Mouse (Mus musculus) forebrain, embryonic 15.5 days (tissue): ENCODE data around the gene Cdh23. TPM values are rescaled to one million over a fixed set of nuclear protein-coding genes. Genes with fewer than 3 reads are reported as not detected.

Experiments
- ATAC-seq: fragments of 200-750 bp; cut with Nextera tagmentation; replicated peaks from 2 replicates; pipeline ENCODE4 v1.8.0; 2017; ENCODE audit warnings: mild to moderate bottlenecking, moderate TSS enrichment, moderate library complexity
- H3K27ac ChIP-seq: fragments of 300-500 bp; sonication (generic); replicated peaks from 2 replicates; pipeline ENCODE4 v1.5.1; 2015; ENCODE audit warnings: mild to moderate bottlenecking, inconsistent platforms
- H3K27me3 ChIP-seq: fragments of 300-500 bp; sonication (generic); 2 replicates; pipeline ENCODE4 v1.6.1; 2015; ENCODE audit warnings: inconsistent platforms
- H3K36me3 ChIP-seq: fragments of 300-500 bp; sonication (generic); 2 replicates; pipeline ENCODE4 v1.6.1; 2015; ENCODE audit warnings: mild to moderate bottlenecking, inconsistent platforms
- H3K4me1 ChIP-seq: fragments of 300-500 bp; sonication (generic); 2 replicates; pipeline ENCODE4 v1.6.1; 2015; ENCODE audit warnings: inconsistent platforms
- H3K4me2 ChIP-seq: fragments of 300-500 bp; sonication (generic); replicated peaks from 2 replicates; pipeline ENCODE4 v1.6.1; 2015; ENCODE audit warnings: mild to moderate bottlenecking, inconsistent platforms
- H3K4me3 ChIP-seq: fragments of 300-500 bp; sonication (generic); 2 replicates; pipeline ENCODE4 v1.5.1; 2015; ENCODE audit warnings: mild to moderate bottlenecking, inconsistent platforms
- H3K9ac ChIP-seq: fragments of 300-500 bp; sonication (generic); replicated peaks from 2 replicates; pipeline ENCODE4 v1.6.1; 2015; ENCODE audit warnings: mild to moderate bottlenecking, inconsistent platforms
- H3K9me3 ChIP-seq: fragments of 300-500 bp; sonication (generic); 2 replicates; pipeline ENCODE4 v1.6.1; 2016; ENCODE audit warnings: inconsistent platforms
- WGBS: fragments of 180-500 bp; shearing (Covaris S2); methylation state at CpG from one replicate; pipeline ENCODE4 v1.1.7; 2015; ENCODE audit warnings: mixed read lengths; 5-methylcytosine and 5-hydroxymethylcytosine counted together
- polyA plus RNA-seq: library from polyadenylated mRNA; unstranded; fragments of >200 nt; fragmentation: Nextera tagmentation; extraction: Ambion mirVana; gene quantifications from 2 replicates; pipeline ENCODE4 v1.2.1, GENCODE M21; 2015

Gene Cdh23
- polyA plus RNA-seq, 1 experiment from 2014 or later = 1.2 TPM

DNA sequence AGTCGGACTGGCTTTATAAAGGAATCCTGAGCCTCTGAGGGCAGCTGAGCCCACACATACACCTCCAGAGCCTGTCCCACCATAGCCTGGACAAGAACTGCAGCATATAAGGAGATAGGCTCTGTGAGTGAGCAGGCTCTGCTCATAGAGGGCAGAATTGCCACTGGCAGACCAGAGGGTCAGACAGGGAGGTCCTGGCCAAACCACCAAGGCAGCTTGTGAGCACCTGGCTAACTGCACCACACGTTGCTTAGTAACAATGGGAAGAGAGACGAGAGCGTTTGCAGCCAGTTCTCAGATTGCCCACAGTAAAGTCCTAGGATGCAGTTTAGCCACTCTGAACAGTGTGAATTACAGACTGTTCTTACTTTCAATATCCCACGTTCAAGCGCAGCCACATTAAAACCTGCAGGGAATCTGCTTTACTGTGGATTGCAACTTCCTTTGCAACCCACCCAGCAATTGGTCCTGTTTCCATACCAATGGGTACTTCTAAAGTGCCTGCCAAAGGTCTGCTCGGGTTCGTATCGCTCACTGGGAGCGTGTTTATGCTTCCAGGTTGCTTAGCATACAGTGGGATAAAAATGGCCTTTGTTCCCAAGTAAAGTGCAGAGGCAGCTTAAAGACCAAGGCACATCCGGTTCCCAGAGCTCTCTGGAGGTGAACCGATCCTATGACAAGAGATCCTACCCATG lies 334.5 kb downstream of the Cdh23 start:
- no peaks in the 10 kb centered on the region for H3K27me3 ChIP-seq
- no peaks in the 10 kb centered on the region for H3K36me3 ChIP-seq
- H3K4me3 ChIP-seq = no peak overlapping the region
- ATAC-seq = no peak
- H3K4me2 ChIP-seq = no peak overlapping the region
- H3K27ac ChIP-seq = no peak overlapping the region
- H3K9ac ChIP-seq = no peak overlapping the region
- H3K9me3 ChIP-seq = no peaks in the 10 kb centered on the region
- 50% methylated on average over 12 of the region's 12 CpGs for WGBS
- no peaks in the 10 kb centered on the region for H3K4me1 ChIP-seq

DNA sequence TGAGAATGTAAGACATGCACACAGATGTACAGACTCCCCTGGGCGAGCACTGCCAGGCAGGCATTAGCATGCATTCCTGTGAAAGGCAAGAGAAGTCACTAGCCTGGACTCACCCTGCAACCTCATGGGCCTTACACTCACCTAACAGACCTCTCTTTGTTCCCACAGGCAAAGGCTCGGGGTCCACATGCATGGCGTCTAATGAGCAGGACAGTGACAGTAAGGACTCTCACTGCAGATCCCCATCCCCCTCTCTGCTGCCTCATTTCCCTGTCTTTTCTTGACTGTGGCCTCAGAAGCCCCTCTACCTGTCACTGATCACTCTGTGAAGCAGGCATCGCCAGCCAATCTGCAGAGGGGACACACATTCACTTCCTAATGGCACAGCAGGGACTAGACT lies 337.5 kb downstream of the Cdh23 start:
- ATAC-seq = no peak
- H3K27me3 ChIP-seq = no peaks in the 10 kb centered on the region
- no peak overlapping the region for H3K27ac ChIP-seq
- no peak overlapping the region for H3K4me2 ChIP-seq
- no peaks in the 10 kb centered on the region for H3K9me3 ChIP-seq
- no peaks in the 10 kb centered on the region for H3K36me3 ChIP-seq
- WGBS = 26% methylated on average over 4 of the region's 4 CpGs
- no peaks in the 10 kb centered on the region for H3K4me1 ChIP-seq
- no peak overlapping the region for H3K4me3 ChIP-seq
- no peak overlapping the region for H3K9ac ChIP-seq

DNA sequence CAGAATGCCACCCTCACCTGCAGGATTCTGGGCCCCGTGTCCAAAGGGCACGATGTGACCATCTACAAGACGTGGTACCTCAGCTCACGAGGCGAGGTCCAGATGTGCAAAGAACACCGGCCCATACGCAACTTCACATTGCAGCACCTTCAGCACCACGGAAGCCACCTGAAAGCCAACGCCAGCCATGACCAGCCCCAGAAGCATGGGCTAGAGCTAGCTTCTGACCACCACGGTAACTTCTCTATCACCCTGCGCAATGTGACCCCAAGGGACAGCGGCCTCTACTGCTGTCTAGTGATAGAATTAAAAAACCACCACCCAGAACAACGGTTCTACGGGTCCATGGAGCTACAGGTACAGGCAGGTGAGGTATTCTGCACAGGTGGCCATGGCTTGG lies 338.4 kb downstream of the Cdh23 start:
- Histone ChIP-seq H3K27ac (no peak overlapping the region), H3K36me3 (no peaks in the 10 kb centered on the region), H3K4me3 (no peak overlapping the region), H3K9ac (no peak overlapping the region), H3K9me3 (no peaks in the 10 kb centered on the region), H3K4me2 (no peak overlapping the region), H3K27me3 (no peaks in the 10 kb centered on the region), H3K4me1 (no peaks in the 10 kb centered on the region)
- 91% methylated on average over 14 of the region's 14 CpGs for WGBS
- ATAC-seq = no peak

DNA sequence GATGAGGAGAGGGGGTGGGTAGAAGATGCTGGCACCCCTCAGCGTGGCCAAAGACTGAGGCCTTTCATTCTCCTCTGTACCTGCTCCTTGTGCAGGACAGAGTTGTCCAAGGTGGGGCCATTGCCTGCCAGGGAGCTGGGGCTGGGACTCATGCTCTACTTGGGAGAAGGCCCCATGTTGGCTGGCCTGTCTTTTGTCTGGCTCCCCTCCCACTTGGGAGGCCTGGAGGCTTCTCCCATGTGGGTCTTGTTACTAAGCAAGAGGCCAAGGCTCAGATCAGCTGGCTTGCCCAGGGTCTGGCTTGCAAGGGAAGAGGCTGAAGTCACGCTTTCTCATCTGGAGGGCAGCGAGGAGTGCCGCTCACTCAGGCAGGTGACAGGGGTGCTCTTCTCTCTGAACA lies 338.8 kb downstream of the Cdh23 start:
- ATAC-seq = no peak
- Histone ChIP-seq H3K9me3 (no peaks in the 10 kb centered on the region), H3K4me1 (no peaks in the 10 kb centered on the region), H3K9ac (no peak overlapping the region), H3K27me3 (no peaks in the 10 kb centered on the region), H3K27ac (no peak overlapping the region), H3K4me3 (no peak overlapping the region), H3K4me2 (no peak overlapping the region), H3K36me3 (no peaks in the 10 kb centered on the region)
- WGBS = 85% methylated on average over 4 of the region's 4 CpGs

DNA sequence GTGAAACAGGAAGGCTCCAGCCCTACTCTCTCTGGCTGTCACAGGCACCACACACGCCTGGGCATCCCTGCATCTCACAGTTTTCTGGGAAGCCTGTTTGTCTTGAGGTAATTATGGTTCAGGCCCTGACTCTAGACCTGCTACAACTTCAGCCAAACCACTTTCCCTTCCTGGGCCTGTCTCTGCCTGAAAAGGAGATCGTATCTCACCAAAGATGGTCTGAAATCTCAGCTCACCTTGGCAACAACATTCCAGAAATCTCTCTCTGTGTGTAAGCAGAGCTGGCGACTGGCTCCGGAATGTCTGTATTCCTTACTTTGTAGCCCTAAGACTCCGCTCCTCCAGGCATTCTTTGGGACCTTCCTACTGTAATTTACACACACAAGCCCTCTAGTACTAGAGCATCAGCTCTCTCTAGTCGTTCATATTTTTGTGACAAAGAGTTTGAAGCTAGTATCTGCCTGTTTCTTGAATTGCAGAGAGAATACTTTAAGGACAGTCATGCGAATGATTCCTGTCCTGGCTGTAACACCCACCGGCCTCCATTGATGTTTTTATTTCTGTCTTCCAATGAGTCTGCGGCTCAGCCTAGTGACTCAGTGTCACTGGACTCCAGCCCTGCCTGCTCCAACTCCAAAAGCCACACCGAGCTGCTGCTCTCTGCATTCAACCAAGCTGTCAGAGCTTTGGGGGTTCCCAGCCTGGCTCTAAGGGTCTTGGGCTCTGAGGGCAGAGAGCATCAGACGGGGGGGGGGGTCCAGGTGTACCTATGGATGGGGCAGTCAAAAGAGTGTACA lies 341.2 kb downstream of the Cdh23 start:
- Histone ChIP-seq H3K4me3 (no peak overlapping the region), H3K27ac (no peak overlapping the region), H3K4me1 (peaks cover 10% of the 10 kb centered on the region), H3K4me2 (no peak overlapping the region), H3K36me3 (no peaks in the 10 kb centered on the region), H3K9ac (no peak overlapping the region), H3K27me3 (no peaks in the 10 kb centered on the region), H3K9me3 (no peaks in the 10 kb centered on the region)
- no peak for ATAC-seq
- 73% methylated on average over 11 of the region's 11 CpGs for WGBS

DNA sequence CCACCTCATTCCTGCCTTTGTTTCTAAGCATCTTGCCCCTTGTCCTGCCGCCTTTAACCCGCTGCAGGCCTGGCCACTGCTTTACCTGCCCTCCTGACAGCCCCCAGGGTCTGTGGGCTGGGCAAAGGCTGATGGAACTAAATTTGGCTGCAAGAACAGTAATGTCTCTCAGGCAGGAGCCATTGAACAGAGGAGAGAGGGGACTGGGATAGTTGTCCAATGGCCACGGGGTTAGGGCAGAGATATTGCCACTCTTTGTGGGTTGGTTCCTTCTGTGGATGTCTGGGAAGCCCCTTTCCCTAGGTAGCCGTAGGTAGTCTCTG lies 342.3 kb downstream of the Cdh23 start:
- Histone ChIP-seq H3K9ac (no peak overlapping the region), H3K4me3 (no peak overlapping the region), H3K27ac (no peak overlapping the region), H3K36me3 (no peaks in the 10 kb centered on the region), H3K9me3 (no peaks in the 10 kb centered on the region), H3K4me1 (peaks cover 10% of the 10 kb centered on the region), H3K27me3 (no peaks in the 10 kb centered on the region), H3K4me2 (no peak overlapping the region)
- ATAC-seq = no peak
- WGBS = 91% methylated on average over 4 of the region's 4 CpGs

DNA sequence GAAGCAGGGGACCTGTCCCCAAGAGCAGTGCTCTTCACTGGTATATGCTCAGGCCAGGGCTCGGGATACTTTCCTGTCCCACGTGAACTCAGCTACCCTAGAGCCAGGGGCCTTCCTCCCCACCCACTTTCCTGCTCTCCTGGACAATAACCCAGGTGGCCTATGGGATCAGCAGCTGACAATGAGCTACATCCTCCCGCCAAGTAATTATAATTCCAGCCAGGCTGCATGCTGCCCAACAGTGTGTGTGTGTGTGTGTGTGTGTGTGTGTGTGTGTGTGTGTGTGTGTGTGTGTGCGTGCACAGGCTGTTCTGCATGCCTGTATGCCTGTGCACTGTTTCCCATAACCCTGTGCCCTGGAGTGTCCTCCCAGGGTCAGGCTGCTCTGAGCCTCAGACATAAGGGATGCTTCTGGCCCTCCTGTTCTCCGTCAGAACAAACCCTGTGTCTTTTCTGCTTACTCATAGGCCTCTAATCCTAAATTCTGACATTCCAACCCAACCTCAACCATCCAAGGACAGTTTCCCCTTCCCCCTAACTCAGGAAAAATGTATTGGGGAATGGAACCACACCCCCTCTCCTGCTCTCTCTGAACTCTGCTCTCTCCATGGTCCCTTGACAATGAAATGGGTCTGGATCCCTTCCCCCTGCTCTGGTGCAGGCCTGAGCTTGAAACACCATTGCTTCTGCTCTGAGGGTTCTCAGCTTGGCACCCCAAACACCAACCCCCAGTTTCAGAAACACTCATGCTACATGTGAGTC lies 342.9 kb downstream of the Cdh23 start:
- no peak overlapping the region for H3K4me3 ChIP-seq
- no peaks in the 10 kb centered on the region for H3K36me3 ChIP-seq
- ATAC-seq = no peak
- H3K4me1 ChIP-seq = peaks cover 10% of the 10 kb centered on the region
- no peak overlapping the region for H3K4me2 ChIP-seq
- no peaks in the 10 kb centered on the region for H3K9me3 ChIP-seq
- WGBS = 64% methylated on average over 5 of the region's 5 CpGs
- no peaks in the 10 kb centered on the region for H3K27me3 ChIP-seq
- H3K27ac ChIP-seq = no peak overlapping the region
- H3K9ac ChIP-seq = no peak overlapping the region

DNA sequence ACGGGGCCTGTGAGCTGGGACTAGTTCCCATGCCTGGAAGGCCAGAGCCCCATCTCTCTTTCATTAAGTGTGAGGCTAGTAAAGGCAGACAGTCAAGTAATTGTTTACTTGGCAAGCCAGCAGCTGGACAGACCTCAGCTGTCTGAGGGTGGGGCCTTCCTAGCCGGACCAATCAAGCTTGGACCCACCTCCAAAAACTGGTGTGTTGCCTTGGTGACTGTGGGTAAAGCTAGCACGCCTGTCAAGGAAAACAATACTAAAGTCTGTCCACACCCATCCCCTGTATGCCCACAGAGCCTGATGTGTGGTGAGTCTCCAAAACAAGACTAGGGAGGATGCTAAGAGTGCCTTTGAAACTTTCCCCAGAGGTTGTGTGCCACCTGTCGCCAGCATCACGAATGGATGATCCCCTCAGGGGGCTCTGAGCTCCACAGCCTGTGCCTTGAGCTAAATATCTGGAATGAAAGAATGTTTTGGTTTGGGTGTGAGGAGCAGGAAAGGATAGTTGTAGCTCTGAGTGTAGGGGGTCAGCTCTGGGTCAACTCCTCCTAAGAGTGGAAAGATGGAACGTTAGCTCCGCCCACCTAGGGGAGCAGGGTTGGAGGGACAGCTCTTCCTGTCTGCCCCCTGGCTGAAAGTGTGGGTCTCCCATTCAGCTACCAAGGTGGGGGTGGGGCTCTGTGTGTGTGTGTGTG lies 344.4 kb downstream of the Cdh23 start:
- H3K4me2 ChIP-seq = no peak overlapping the region
- 37% methylated on average over 7 of the region's 7 CpGs for WGBS
- H3K9ac ChIP-seq = no peak overlapping the region
- H3K27ac ChIP-seq = no peak overlapping the region
- H3K27me3 ChIP-seq = peaks cover 9% of the 10 kb centered on the region
- H3K9me3 ChIP-seq = no peaks in the 10 kb centered on the region
- H3K4me1 ChIP-seq = peaks cover 12% of the 10 kb centered on the region
- no peak overlapping the region for H3K4me3 ChIP-seq
- H3K36me3 ChIP-seq = no peaks in the 10 kb centered on the region
- peak; percentile 29; the same call in 1 of the 2 replicates for ATAC-seq

DNA sequence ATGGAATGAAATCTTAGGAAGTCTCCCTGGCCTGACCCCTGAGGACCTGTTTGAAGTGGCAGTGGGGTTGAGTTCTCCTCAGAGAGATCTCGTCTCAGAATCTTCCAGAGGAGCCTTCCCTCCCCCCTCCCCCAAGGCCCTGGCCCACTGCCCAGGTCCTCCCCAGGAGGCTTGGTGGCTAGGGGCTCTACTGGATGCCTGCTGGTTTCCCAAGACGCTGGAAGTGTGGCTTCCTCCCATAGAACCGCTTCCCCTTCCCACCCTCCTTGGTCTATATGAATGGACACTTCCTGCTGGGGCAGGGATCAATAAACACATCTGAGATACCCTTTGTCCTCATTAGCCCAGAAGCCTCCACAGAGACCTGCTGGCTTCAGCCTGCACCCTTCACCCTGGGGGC lies 345.0 kb downstream of the Cdh23 start:
- no peak for ATAC-seq
- Histone ChIP-seq H3K27ac (no peak overlapping the region), H3K4me2 (no peak overlapping the region), H3K9ac (no peak overlapping the region), H3K4me1 (peaks cover 19% of the 10 kb centered on the region), H3K27me3 (peaks cover 16% of the 10 kb centered on the region), H3K9me3 (no peaks in the 10 kb centered on the region), H3K4me3 (no peak overlapping the region), H3K36me3 (no peaks in the 10 kb centered on the region)
- WGBS = 24% methylated on average over 3 of the region's 3 CpGs

DNA sequence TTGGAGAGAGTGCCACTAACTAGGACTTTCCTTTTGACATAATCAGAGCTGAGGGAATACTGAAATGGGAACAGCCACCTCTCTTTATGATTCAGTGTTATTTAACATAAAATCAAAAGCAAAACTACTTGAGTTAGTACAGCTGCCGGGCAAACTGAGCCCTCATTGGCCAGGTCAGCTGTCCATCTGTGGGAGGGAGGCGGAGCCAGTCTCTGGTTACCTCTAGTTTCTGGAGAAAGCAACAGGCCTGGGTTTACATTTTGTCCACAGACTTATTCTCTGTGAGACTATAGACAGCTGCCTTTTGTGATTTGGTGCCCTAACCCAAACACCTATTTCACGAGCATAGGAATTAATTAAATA lies 345.5 kb downstream of the Cdh23 start:
- no peak for ATAC-seq
- Histone ChIP-seq H3K27me3 (peaks cover 18% of the 10 kb centered on the region), H3K4me1 (peaks cover 20% of the 10 kb centered on the region), H3K9me3 (no peaks in the 10 kb centered on the region), H3K36me3 (no peaks in the 10 kb centered on the region), H3K9ac (no peak overlapping the region), H3K4me2 (0 out of 2 replicates have a peak overlapping the region, but pooled peaks have one; percentile 5), H3K4me3 (no peak overlapping the region), H3K27ac (no peak overlapping the region)
- WGBS = 50% methylated on average over 3 of the region's 3 CpGs

DNA sequence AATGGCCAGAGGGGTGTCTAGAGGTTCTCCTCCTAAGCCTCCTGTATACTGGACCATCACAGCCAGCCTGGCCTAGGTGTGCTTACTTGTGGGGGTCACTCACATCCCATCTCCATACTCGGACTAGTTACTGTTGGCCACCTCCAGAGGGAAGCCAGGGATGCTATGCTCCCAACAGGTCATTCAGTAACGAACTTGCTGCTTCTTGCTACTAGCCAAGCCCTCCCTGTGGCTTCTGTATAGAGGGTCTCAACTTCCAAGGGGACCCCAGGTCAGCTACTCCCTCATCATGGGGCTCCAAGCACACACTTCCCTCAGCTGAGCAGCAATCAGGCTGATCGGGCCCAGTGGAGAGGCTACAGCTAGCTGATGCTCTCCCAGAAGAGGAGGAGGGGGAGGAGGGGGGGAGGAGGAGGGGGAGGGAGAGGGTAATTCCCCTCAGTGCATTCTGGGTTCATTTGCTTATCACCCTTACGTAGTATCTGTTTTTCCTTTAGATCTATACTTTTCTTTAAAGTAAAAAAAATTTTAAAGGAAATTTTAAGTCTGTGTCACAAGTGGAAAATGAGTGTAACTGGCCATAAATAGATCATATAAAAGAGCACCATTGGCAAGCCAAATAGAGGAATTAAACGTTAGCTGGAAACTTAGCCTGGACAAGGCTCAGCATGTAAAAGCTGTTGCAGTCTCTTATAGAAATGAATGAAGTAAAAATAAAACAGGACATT lies 346.0 kb downstream of the Cdh23 start:
- ATAC-seq = no peak
- Histone ChIP-seq H3K9me3 (no peaks in the 10 kb centered on the region), H3K4me2 (0 out of 2 replicates have a peak overlapping the region, but pooled peaks have one; percentile 5), H3K27ac (no peak overlapping the region), H3K4me1 (peaks cover 20% of the 10 kb centered on the region), H3K4me3 (no peak overlapping the region), H3K27me3 (peaks cover 18% of the 10 kb centered on the region), H3K9ac (no peak overlapping the region), H3K36me3 (no peaks in the 10 kb centered on the region)
- 46% methylated on average over 5 of the region's 5 CpGs for WGBS
